Mouse (Mus musculus) heart, embryonic 14.5 days (tissue): ENCODE measurements around the gene Myof. TPM values are rescaled to one million over a fixed set of nuclear protein-coding genes. Genes with fewer than 3 reads are reported as not detected.
A peak's percentile ranks its signal among the peaks of the same experiment; 100 is the strongest.

Experiments used
- ATAC-seq: fragments of 200-750 bp; cut with Nextera tagmentation; 2 replicates; pipeline ENCODE4 v1.8.0; 2017; ENCODE audit warnings: low read depth, moderate TSS enrichment; ENCODE audit not compliant: insufficient number of reproducible peaks, insufficient read depth, low FRiP score
- H3K27ac ChIP-seq, 2 experiments: fragments of 200-500 bp in 1 of 2; fragments of 300-500 bp in 1 of 2; sonication (generic) in 1 of 2; replicated peaks in 1 of 2; 2 replicates each; pipeline ENCODE4 v1.5.1; 2012 to 2014; ENCODE audit warnings: low read depth in 2 of 2, low read length in 2 of 2, control low read depth in 1 of 2, mild to moderate bottlenecking in 1 of 2, mixed read lengths in 1 of 2; ENCODE audit not compliant: control insufficient read depth in 1 of 2, insufficient read depth in 1 of 2
- H3K27me3 ChIP-seq: fragments of 300-500 bp; sonication (generic); 2 replicates; pipeline ENCODE4 v1.6.1; 2014; ENCODE audit warnings: mild to moderate bottlenecking, low read length, control low read depth; ENCODE audit not compliant: control insufficient read depth, insufficient read depth
- H3K36me3 ChIP-seq: fragments of 300-500 bp; sonication (generic); 2 replicates; pipeline ENCODE4 v1.6.1; 2014; ENCODE audit warnings: mild to moderate bottlenecking, control low read depth, low read length, mixed read lengths; ENCODE audit not compliant: control insufficient read depth, insufficient read depth
- H3K4me1 ChIP-seq, 2 experiments: fragments of 200-500 bp in 1 of 2; fragments of 300-500 bp in 1 of 2; sonication (generic) in 1 of 2; 2 replicates each; pipeline ENCODE4 v1.6.1; 2012 to 2014; ENCODE audit warnings: low read length in 2 of 2, control low read depth in 1 of 2, mixed read lengths in 1 of 2; ENCODE audit not compliant: control insufficient read depth in 2 of 2, insufficient read depth in 2 of 2
- H3K4me2 ChIP-seq: fragments of 300-500 bp; sonication (generic); 2 replicates; pipeline ENCODE4 v1.6.1; 2014; ENCODE audit warnings: mild to moderate bottlenecking, low read length
- H3K4me3 ChIP-seq, 2 experiments: fragments of 200-500 bp in 1 of 2; fragments of 300-500 bp in 1 of 2; sonication (generic) in 1 of 2; 2 replicates each; pipeline ENCODE4 v1.5.1; 2012 to 2014; ENCODE audit warnings: low read length in 2 of 2, mild to moderate bottlenecking in 2 of 2, control low read depth in 1 of 2, low read depth in 1 of 2, moderate library complexity in 1 of 2; ENCODE audit not compliant: control insufficient read depth in 1 of 2, insufficient read depth in 1 of 2
- H3K9ac ChIP-seq: fragments of 300-500 bp; sonication (generic); 2 replicates; pipeline ENCODE4 v1.6.1; 2014; ENCODE audit warnings: mild to moderate bottlenecking, low read length
- H3K9me3 ChIP-seq: fragments of 300-500 bp; sonication (generic); 2 replicates; pipeline ENCODE4 v1.6.1; 2016; ENCODE audit warnings: low read length, control low read depth; ENCODE audit not compliant: control insufficient read depth
- WGBS: fragments of 180-500 bp; shearing (Covaris S2); extraction: QIAGEN DNeasy Blood & Tissue Kit; methylation state at CpG from one replicate; pipeline ENCODE4 v1.1.7; 2014; 5-methylcytosine and 5-hydroxymethylcytosine counted together
- polyA plus RNA-seq: library from polyadenylated mRNA; unstranded; fragments of >200 nt; fragmentation: Nextera tagmentation; extraction: Ambion mirVana; gene quantifications from 2 replicates; pipeline ENCODE4 v1.2.1, GENCODE M21; 2014

Gene Myof
- polyA plus RNA-seq, 1 experiment from 2014 or later: 5.3 TPM

DNA sequence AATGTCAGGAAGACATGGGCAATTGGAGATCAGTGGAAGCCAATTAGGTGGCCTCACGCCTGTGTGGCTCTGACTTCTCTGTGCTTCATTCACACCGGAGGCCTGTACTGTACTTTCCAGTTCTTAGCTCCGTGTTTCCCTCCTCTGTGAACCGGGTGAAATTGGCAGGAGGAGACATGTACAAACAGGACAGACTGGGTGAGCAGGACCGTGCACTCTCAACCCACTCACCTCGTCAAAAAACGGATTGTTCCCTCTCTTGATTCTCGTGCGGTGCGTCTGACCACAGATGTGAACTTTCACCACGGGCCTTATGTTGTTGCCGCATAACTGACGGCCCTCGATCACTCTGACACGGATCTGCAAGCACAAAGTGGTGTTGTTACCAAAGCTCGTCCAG lies 57.6 kb downstream of the Myof start:
- Histone ChIP-seq H3K4me1 (no peaks in the 10 kb centered on the region), H3K27ac (no peak overlapping the region), H3K9ac (no peak overlapping the region), H3K4me2 (no peak overlapping the region), H3K36me3 (no peaks in the 10 kb centered on the region), H3K9me3 (no peaks in the 10 kb centered on the region), H3K4me3 (no peak overlapping the region), H3K27me3 (no peaks in the 10 kb centered on the region)
- ATAC-seq: no peak
- WGBS: 87% methylated on average over 16 of the region's 16 CpGs

DNA sequence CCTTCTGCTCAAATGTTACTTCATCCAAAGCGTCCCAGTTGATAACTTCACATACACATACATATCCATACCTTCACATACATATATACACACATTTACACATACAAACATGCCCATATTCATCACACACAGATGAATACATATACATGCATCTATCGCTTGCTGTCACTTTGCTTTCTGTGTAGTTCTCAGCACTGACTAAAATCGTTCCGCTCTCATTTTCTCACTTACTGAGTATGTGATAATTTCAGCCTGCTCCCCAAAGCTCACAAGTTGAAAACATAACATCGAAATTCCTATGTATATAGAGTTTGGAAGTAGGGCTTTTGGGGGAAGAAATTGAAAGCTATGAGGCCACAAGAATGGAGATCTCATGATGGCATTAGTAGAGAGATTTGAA lies 67.4 kb downstream of the Myof start:
- Histone ChIP-seq H3K27ac (no peak overlapping the region), H3K4me1 (no peaks in the 10 kb centered on the region), H3K4me2 (no peak overlapping the region), H3K9me3 (no peaks in the 10 kb centered on the region), H3K27me3 (no peaks in the 10 kb centered on the region), H3K36me3 (no peaks in the 10 kb centered on the region), H3K4me3 (no peak overlapping the region), H3K9ac (no peak overlapping the region)
- no peak for ATAC-seq
- 92% methylated on average over 5 of the region's 5 CpGs for WGBS

DNA sequence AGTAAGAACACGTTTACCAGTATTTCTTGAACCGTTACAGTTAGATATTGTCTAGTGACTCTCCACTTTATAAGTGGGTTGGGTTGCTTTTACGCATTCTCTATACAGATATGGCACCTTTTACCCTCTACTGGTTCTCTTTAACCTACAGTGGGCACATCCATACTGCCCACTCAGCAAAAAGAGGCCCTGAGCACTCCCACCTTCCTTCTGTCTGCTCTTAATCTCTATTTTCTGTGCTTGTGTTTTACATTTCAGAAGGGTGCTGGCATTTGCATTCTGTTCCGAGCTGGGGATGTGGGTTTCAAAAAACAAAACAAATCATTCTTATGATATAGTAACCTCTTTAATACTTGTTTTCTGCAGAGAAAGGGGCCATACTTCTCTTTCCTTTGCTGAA lies 72.8 kb downstream of the Myof start:
- H3K36me3 ChIP-seq: no peaks in the 10 kb centered on the region
- no peak for ATAC-seq
- H3K9ac ChIP-seq: no peak overlapping the region
- H3K27ac ChIP-seq: no peak overlapping the region
- H3K4me3 ChIP-seq: no peak overlapping the region
- no peaks in the 10 kb centered on the region for H3K9me3 ChIP-seq
- H3K4me1 ChIP-seq: no peaks in the 10 kb centered on the region
- H3K4me2 ChIP-seq: no peak overlapping the region
- H3K27me3 ChIP-seq: no peaks in the 10 kb centered on the region
- 87% methylated on average over 4 of the region's 4 CpGs for WGBS

DNA sequence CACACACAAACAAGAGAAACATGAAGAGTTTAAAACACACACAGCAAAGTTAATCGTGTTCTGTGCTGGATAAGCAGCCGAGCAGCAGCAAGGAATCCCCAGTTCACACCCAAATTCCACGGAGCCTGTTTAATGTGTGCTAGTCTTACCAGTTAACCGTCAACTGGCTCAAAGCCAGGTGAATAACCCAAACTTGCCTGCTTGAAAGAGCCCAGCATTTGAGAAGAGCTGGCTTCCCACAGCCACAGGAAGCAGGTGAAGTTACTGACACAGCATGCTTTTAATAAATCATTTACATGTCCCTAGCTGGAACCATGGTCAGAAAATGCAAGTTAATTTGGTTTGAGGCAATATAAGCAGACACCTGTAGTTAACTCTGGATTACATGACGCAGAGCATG lies 73.4 kb downstream of the Myof start:
- Histone ChIP-seq H3K9ac (no peak overlapping the region), H3K4me3 (no peak overlapping the region), H3K4me1 (no peaks in the 10 kb centered on the region), H3K36me3 (no peaks in the 10 kb centered on the region), H3K27ac (no peak overlapping the region), H3K4me2 (no peak overlapping the region), H3K27me3 (no peaks in the 10 kb centered on the region), H3K9me3 (no peaks in the 10 kb centered on the region)
- no peak for ATAC-seq
- WGBS: 68% methylated on average over 5 of the region's 5 CpGs

DNA sequence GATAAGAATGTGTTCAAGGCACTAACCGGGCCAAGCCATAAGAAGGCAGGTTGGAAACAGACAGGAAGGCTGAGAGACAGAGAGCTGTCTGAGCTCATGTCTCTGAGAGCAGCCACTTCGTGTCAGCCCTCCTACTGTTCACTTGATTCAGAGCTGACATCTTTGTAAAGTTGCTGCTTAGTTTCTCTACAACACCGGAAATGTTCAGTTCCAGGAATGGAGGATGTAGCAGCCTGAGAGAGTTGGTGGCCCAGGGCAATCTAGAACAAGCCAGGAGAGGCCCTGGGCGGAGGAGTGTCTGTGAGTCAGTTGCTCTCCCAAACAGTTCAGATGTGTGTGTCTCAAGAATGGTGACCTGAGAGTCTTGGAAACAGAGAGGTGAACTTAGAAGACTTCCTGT lies 77.5 kb downstream of the Myof start:
- no peak overlapping the region for H3K4me2 ChIP-seq
- H3K27me3 ChIP-seq: no peaks in the 10 kb centered on the region
- peak overlapping the region; percentile 21 to 66; a peak in 2 of 4 replicates for H3K27ac ChIP-seq
- ATAC-seq: no peak
- H3K36me3 ChIP-seq: no peaks in the 10 kb centered on the region
- 41% methylated on average over 4 of the region's 4 CpGs for WGBS
- H3K9me3 ChIP-seq: no peaks in the 10 kb centered on the region
- H3K4me1 ChIP-seq: no peaks in the 10 kb centered on the region
- H3K9ac ChIP-seq: no peak overlapping the region
- no peak overlapping the region for H3K4me3 ChIP-seq

DNA sequence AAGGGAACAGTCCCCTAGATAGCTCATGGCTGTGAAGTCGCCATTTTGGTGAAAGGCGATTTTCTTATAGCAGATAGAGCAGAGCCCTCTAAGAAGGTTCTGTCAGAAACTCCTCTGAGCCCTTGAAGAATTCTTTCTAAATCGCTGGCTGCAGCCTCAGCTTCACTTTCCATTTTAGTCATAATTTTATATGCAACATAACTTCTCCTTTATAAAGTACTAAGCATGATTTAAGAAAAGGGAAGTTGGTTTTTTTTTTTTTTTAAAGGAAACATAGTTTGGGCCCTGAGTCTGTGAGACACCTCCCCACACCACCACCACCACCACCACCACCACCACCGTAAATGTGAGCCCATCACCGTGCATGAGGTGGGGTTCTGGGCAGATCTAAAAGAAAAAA lies 80.0 kb downstream of the Myof start:
- H3K9me3 ChIP-seq: no peaks in the 10 kb centered on the region
- no peak overlapping the region for H3K9ac ChIP-seq
- WGBS: 78% methylated on average over 5 of the region's 5 CpGs
- no peaks in the 10 kb centered on the region for H3K36me3 ChIP-seq
- ATAC-seq: no peak
- H3K4me3 ChIP-seq: no peak overlapping the region
- no peak overlapping the region for H3K27ac ChIP-seq
- H3K4me1 ChIP-seq: no peaks in the 10 kb centered on the region
- H3K27me3 ChIP-seq: no peaks in the 10 kb centered on the region
- H3K4me2 ChIP-seq: no peak overlapping the region

DNA sequence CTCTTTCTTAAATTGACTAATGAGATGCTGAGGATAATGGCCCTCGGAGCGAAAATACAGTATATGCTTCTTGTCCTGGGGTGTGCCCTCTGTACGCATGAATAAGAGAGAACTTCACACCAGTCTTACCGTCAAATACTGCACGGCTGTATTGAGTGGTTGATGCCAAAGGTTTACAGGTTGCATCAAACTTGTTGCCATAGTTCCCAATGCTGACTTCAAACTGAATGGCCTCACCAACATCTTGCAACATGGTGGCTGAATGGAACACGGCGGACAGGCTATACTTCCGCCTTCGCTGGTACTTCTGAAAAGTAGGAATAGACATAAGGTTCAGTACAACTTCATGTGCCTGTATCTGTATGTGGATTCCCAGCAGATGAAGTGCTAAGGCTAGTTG lies 82.6 kb downstream of the Myof start:
- no peaks in the 10 kb centered on the region for H3K27me3 ChIP-seq
- no peak overlapping the region for H3K4me3 ChIP-seq
- H3K4me2 ChIP-seq: no peak overlapping the region
- no peak overlapping the region for H3K9ac ChIP-seq
- H3K27ac ChIP-seq: no peak overlapping the region
- H3K4me1 ChIP-seq: no peaks in the 10 kb centered on the region
- no peaks in the 10 kb centered on the region for H3K36me3 ChIP-seq
- H3K9me3 ChIP-seq: no peaks in the 10 kb centered on the region
- 95% methylated on average over 9 of the region's 9 CpGs for WGBS
- no peak for ATAC-seq

DNA sequence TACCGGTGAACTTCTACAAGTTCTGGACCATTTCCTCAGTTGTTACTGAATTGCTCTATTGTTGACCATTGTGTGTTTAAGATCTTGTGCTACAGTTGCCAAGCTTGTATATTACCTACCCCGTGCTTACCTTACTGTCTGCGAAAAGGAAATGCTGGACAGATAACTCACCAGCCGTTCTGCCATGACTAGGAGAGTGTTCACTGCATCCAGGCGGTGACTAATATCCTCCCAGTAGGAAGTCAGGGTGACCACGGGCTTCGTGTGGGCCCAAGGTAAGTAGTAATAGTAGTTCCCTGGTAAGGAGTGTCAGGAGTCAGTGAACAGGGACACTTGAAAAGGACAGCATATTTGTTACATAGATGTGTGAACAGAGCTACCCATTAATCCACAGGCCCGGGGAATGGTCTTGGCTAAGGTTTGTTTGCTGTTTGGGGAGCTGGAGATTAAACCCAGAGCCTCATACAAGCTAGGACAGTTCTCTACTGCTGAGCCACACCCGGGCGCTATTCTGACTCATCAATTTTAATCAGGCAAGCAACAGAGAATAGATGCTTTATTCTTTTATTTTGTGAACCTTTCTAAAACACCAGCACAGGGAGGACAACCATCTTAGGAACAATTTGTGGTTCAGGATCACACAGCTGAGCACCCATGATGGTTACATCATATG lies 83.7 kb downstream of the Myof start:
- 70% methylated on average over 10 of the region's 10 CpGs for WGBS
- H3K27ac ChIP-seq: no peak overlapping the region
- H3K9ac ChIP-seq: no peak overlapping the region
- no peaks in the 10 kb centered on the region for H3K27me3 ChIP-seq
- H3K4me3 ChIP-seq: no peak overlapping the region
- no peaks in the 10 kb centered on the region for H3K9me3 ChIP-seq
- H3K36me3 ChIP-seq: no peaks in the 10 kb centered on the region
- no peak overlapping the region for H3K4me2 ChIP-seq
- no peak for ATAC-seq
- H3K4me1 ChIP-seq: no peaks in the 10 kb centered on the region
